Mouse (Mus musculus): ENCODE data around the gene H2-M10.4.

GRCm38 (mm10) chr17:36500435-36500834 lies 38.3 kb upstream of the H2-M10.4 start:
- TF ChIP-seq MAX (IDR thresholded peaks at IDR 0.05; ENCODE audit: low read depth) (no peak), CEBPB (IDR thresholded peaks at IDR 0.05; ENCODE audit: insufficient read depth, poor library complexity, severe bottlenecking) (no peak), E2F4 (IDR thresholded peaks at IDR 0.05; ENCODE audit: insufficient read depth) (no peak), POLR2A (IDR thresholded peaks at IDR 0.05; ENCODE audit: insufficient read length, low read depth) (no peak), USF1 (IDR thresholded peaks at IDR 0.05; ENCODE audit: low read depth) (no peak), TCF12 (IDR thresholded peaks at IDR 0.05; ENCODE audit: insufficient read depth, poor library complexity, severe bottlenecking) (no peak), POLR2AphosphoS2 (IDR thresholded peaks at IDR 0.05; ENCODE audit: insufficient read length, low read depth) (no peak), REST (IDR thresholded peaks at IDR 0.05; ENCODE audit: insufficient read depth, insufficient read length) (no peak), MYOG (IDR thresholded peaks at IDR 0.05; ENCODE audit: control insufficient read depth in 1 of 3, insufficient read depth in 1 of 3, insufficient read length in 2 of 3, low read depth in 2 of 3) (no peak), MYOD1 (IDR thresholded peaks at IDR 0.05; ENCODE audit: control insufficient read depth in 1 of 3, insufficient read length in 2 of 3, low read depth in 2 of 3) (no peak), SRF (IDR thresholded peaks at IDR 0.05; ENCODE audit: control insufficient read depth, insufficient read length, low read depth) (no peak), TCF3 (IDR thresholded peaks at IDR 0.05; ENCODE audit: insufficient read length, low read depth) (no peak)

Data from myocyte (in vitro differentiated cells).